Mouse (Mus musculus) stomach, embryonic 14.5 days (tissue): ENCODE results near the gene Taco1. TPM values are rescaled to one million over a fixed set of nuclear protein-coding genes. Genes with fewer than 3 reads are reported as not detected.

Experiments used
- ATAC-seq: fragments of 200-750 bp; cut with Nextera tagmentation; 2 replicates; pipeline ENCODE4 v1.8.0; 2017; ENCODE audit warnings: low read depth, moderate TSS enrichment; ENCODE audit not compliant: insufficient number of reproducible peaks, insufficient read depth, low FRiP score
- H3K27ac ChIP-seq: fragments of 300-500 bp; sonication (generic); 2 replicates; pipeline ENCODE4 v1.5.1; 2014; ENCODE audit warnings: mild to moderate bottlenecking, low read length, moderate library complexity, mixed read lengths
- H3K27me3 ChIP-seq: fragments of 300-500 bp; sonication (generic); 2 replicates; pipeline ENCODE4 v1.6.1; 2014; ENCODE audit warnings: low read length, control low read depth, mixed read lengths; ENCODE audit not compliant: control insufficient read depth, insufficient read depth
- H3K36me3 ChIP-seq: fragments of 300-500 bp; sonication (generic); 2 replicates; pipeline ENCODE4 v1.6.1; 2014; ENCODE audit warnings: mild to moderate bottlenecking, control low read depth, low read length, moderate library complexity, mixed read lengths; ENCODE audit not compliant: control insufficient read depth, insufficient read depth
- H3K4me1 ChIP-seq: fragments of 300-500 bp; sonication (generic); 2 replicates; pipeline ENCODE4 v1.6.1; 2014; ENCODE audit warnings: low read length, control low read depth, mixed read lengths; ENCODE audit not compliant: control insufficient read depth, insufficient read depth
- H3K4me2 ChIP-seq: fragments of 300-500 bp; sonication (generic); replicated peaks from 2 replicates; pipeline ENCODE4 v1.6.1; 2014; ENCODE audit warnings: low read depth, low read length, control low read depth
- H3K4me3 ChIP-seq: fragments of 300-500 bp; sonication (generic); 2 replicates; pipeline ENCODE4 v1.5.1; 2014; ENCODE audit warnings: low read depth, low read length, control low read depth
- H3K9ac ChIP-seq: fragments of 300-500 bp; sonication (generic); replicated peaks from 2 replicates; pipeline ENCODE4 v1.6.1; 2014; ENCODE audit warnings: low read depth, mild to moderate bottlenecking, control low read depth, low read length, moderate library complexity, mixed read lengths
- H3K9me3 ChIP-seq: fragments of 300-500 bp; sonication (generic); 2 replicates; pipeline ENCODE4 v1.6.1; 2016; ENCODE audit warnings: low read depth, low read length, control low read depth; ENCODE audit not compliant: control insufficient read depth
- WGBS: fragments of 180-500 bp; shearing (Covaris S2); extraction: QIAGEN DNeasy Blood & Tissue Kit; methylation state at CpG from one replicate; pipeline ENCODE4 v1.1.7; 2014; 5-methylcytosine and 5-hydroxymethylcytosine counted together
- polyA plus RNA-seq: library from polyadenylated mRNA; unstranded; fragments of >200 nt; fragmentation: Nextera tagmentation; extraction: Ambion mirVana; gene quantifications from 2 replicates; pipeline ENCODE4 v1.2.1, GENCODE M21; 2014

Gene Taco1
- polyA plus RNA-seq, 1 experiment from 2014 or later, result 11.1 TPM

GRCm38 (mm10) chr11:106054600-106054999 lies 11.3 kb upstream of the Taco1 start:
- H3K27ac ChIP-seq, result no peak overlapping the region
- no peak for ATAC-seq
- H3K4me2 ChIP-seq, result no peak overlapping the region
- peaks cover 80% of the 10 kb centered on the region for H3K36me3 ChIP-seq
- no peak overlapping the region for H3K9ac ChIP-seq
- no peaks in the 10 kb centered on the region for H3K4me1 ChIP-seq
- WGBS, result 94% methylated on average over 8 of the region's 8 CpGs
- H3K9me3 ChIP-seq, result no peaks in the 10 kb centered on the region
- H3K27me3 ChIP-seq, result no peaks in the 10 kb centered on the region
- H3K4me3 ChIP-seq, result no peak overlapping the region

- Histone ChIP-seq H3K27ac (no peak overlapping the region), H3K4me2 (no peak overlapping the region), H3K4me3 (no peak overlapping the region), H3K4me1 (no peaks in the 10 kb centered on the region), H3K27me3 (no peaks in the 10 kb centered on the region), H3K9me3 (no peaks in the 10 kb centered on the region), H3K36me3 (peaks cover 74% of the 10 kb centered on the region), H3K9ac (no peak overlapping the region)
- ATAC-seq, result no peak
- 89% methylated on average over 6 of the region's 6 CpGs for WGBS
These were observed 10.5 kb upstream of the Taco1 start for GRCm38 (mm10) chr11:106055341-106055740.

DNA sequence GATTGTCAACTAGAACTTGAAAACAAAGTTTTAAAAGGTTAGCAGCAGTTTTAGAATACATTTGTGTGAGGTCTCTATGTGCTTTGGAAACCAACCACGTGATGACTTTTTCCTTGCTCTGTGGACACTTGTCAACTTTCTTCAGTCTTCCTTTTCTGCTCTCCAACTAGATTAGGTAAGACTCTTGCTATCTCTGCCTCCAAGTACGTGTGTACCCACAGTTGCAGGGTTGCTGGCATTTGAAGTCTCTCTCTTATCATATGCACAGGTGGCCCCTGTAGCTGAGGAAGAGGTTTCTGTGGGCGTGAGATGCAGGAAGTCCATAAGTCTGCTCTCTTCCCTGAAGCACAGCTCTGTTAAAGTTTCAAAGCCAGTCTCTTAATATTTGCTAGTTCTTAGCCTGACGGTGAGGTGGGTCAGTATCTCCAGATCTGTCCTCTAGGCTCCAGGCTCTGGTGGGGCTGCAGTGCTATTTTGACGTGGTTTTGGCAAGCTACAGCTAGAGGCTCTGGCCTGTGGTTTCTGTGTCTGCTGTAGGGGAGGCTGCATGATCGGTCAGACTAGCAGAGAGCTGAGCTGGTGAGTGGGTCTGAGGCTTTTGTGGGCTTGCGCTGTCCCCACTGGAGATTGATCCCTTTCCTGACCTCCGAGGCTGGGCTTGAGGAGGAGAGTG lies 8.9 kb upstream of the Taco1 start:
- H3K4me2 ChIP-seq, result no peak overlapping the region
- ATAC-seq, result no peak
- H3K36me3 ChIP-seq, result peaks cover 60% of the 10 kb centered on the region
- WGBS, result 89% methylated on average over 8 of the region's 8 CpGs
- H3K9me3 ChIP-seq, result no peaks in the 10 kb centered on the region
- no peak overlapping the region for H3K27ac ChIP-seq
- no peaks in the 10 kb centered on the region for H3K27me3 ChIP-seq
- H3K4me1 ChIP-seq, result no peaks in the 10 kb centered on the region
- H3K9ac ChIP-seq, result no peak overlapping the region
- H3K4me3 ChIP-seq, result no peak overlapping the region

GRCm38 (mm10) chr11:106058020-106058419 lies 7.8 kb upstream of the Taco1 start:
- no peak overlapping the region for H3K4me3 ChIP-seq
- H3K27ac ChIP-seq, result no peak overlapping the region
- H3K9me3 ChIP-seq, result no peaks in the 10 kb centered on the region
- WGBS, result 76% methylated on average over 8 of the region's 8 CpGs
- H3K4me1 ChIP-seq, result no peaks in the 10 kb centered on the region
- no peak for ATAC-seq
- no peak overlapping the region for H3K9ac ChIP-seq
- no peak overlapping the region for H3K4me2 ChIP-seq
- H3K27me3 ChIP-seq, result no peaks in the 10 kb centered on the region
- peaks cover 51% of the 10 kb centered on the region for H3K36me3 ChIP-seq

GRCm38 (mm10) chr11:106060549-106060948 lies 5.3 kb upstream of the Taco1 start:
- Histone ChIP-seq H3K4me1 (no peaks in the 10 kb centered on the region), H3K36me3 (peaks cover 26% of the 10 kb centered on the region), H3K4me3 (no peak overlapping the region), H3K27ac (no peak overlapping the region), H3K4me2 (no peak overlapping the region), H3K9ac (no peak overlapping the region), H3K9me3 (no peaks in the 10 kb centered on the region), H3K27me3 (no peaks in the 10 kb centered on the region)
- 77% methylated on average over 1 of the region's 1 CpGs for WGBS
- no peak for ATAC-seq

- H3K36me3 ChIP-seq, result peaks cover 19% of the 10 kb centered on the region
- H3K4me2 ChIP-seq, result no peak overlapping the region
- no peak for ATAC-seq
- WGBS, result 89% methylated on average over 1 of the region's 1 CpGs
- H3K9ac ChIP-seq, result no peak overlapping the region
- no peaks in the 10 kb centered on the region for H3K4me1 ChIP-seq
- no peaks in the 10 kb centered on the region for H3K9me3 ChIP-seq
- H3K27me3 ChIP-seq, result no peaks in the 10 kb centered on the region
- H3K27ac ChIP-seq, result no peak overlapping the region
- no peak overlapping the region for H3K4me3 ChIP-seq
These were observed 4.5 kb upstream of the Taco1 start for GRCm38 (mm10) chr11:106061311-106061710.

DNA sequence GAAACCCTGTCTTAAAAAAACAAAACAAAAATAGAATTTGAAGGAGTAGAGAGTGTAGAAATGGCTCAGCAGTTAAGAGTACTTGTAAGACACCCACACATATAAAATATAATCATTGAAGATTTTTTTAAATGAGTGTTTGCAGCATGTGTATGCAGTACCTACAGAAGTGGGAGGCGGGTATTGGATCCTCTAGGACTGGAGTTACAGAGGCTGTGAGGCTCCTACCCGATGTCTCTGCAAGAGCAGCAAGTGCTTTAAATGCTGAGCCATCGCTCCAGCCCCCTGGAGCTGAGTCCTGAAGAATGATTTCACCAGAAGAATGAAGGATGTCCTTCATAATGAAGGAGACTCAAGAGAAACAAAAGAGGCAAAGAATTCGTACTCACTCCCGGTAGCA lies 2.1 kb upstream of the Taco1 start:
- Histone ChIP-seq H3K4me3 (no peak overlapping the region), H3K4me1 (no peaks in the 10 kb centered on the region), H3K27me3 (no peaks in the 10 kb centered on the region), H3K36me3 (0 out of 2 replicates have a peak, but pooled peaks cover 2% of the 10 kb centered on the region), H3K9me3 (no peaks in the 10 kb centered on the region), H3K9ac (no peak overlapping the region), H3K4me2 (no peak overlapping the region), H3K27ac (no peak overlapping the region)
- ATAC-seq, result no peak
- 81% methylated on average over 5 of the region's 5 CpGs for WGBS

GRCm38 (mm10) chr11:106065073-106065922 lies 563 bp upstream of the Taco1 start:
- H3K9ac ChIP-seq, result no peak overlapping the region
- H3K36me3 ChIP-seq, result no peaks in the 10 kb centered on the region
- H3K9me3 ChIP-seq, result no peaks in the 10 kb centered on the region
- peak overlapping the region; percentile 90 for H3K4me2 ChIP-seq
- no peak overlapping the region; the same call in 1 of the 2 replicates for H3K27ac ChIP-seq
- no peaks in the 10 kb centered on the region for H3K4me1 ChIP-seq
- no peaks in the 10 kb centered on the region for H3K27me3 ChIP-seq
- 40% methylated on average over 18 of the region's 18 CpGs for WGBS
- peak overlapping the region; percentile 79 for H3K4me3 ChIP-seq
- ATAC-seq, result no peak
